ENCODE assay signal across 8 mouse cellular contexts in the genomic region with DNA sequence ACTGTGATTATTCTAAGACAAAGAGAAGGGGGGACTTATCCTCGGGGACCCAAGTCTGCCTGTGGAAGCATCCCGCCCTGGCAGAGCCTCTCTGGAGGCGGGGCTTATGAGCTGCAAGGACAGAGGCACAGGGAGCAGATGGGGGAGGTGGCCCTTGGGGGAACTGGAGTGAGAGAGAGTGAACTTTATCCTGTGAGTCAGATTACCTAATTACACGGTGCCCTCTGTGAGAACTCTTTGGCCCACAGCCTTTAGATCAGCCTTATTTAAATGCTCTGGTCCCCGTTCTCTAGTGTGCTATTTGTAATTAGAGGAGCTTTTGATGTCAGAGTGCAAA.
DNase-seq lines count a peak whose midpoint lies in the region; ATAC-seq and TF ChIP-seq lines count a peak whose summit lies in the region.
"Had no signal": no experiment of that assay in that cellular context is flagged by ENCODE, and none has a peak within 500 bp of the region (broad histone marks: within the 10 kb centered on the region; RNA-seq: fewer than 3 reads in every experiment).

No protein-coding gene starts in this region.

- H3K27ac ChIP-seq in hindbrain, embryonic 15.5 days (replicated peaks): no peak overlapping the region
- H3K27ac ChIP-seq in liver, adult 2 months (replicated peaks; ENCODE audit: insufficient read depth, low read depth, low read length): no peak overlapping the region
- H3K27ac ChIP-seq: heart, adult 2 months had no signal

- TF ChIP-seq POLR2A in liver, adult 2 months (IDR thresholded peaks at IDR 0.05; ENCODE audit: extremely low read depth, insufficient read depth, low read length): no peak

- H3K9ac ChIP-seq in hindbrain, embryonic 15.5 days: no peak overlapping the region
- H3K9ac ChIP-seq in liver, adult 2 months (ENCODE audit: low read depth, low read length): no peak overlapping the region

- no peaks in the 10 kb centered on the region for H3K79me2 ChIP-seq in liver, adult 2 months (ENCODE audit: control insufficient read depth, insufficient read depth, low read length)

- peaks cover 7% of the 10 kb centered on the region; the same call in 1 of the 2 replicates for H3K4me1 ChIP-seq in hindbrain, embryonic 15.5 days (replicated peaks)
- H3K4me1 ChIP-seq in liver, adult 2 months (ENCODE audit: control insufficient read depth, insufficient read depth, low read length): no peaks in the 10 kb centered on the region

- peak; percentile 29 for DNase-seq in urinary bladder, adult 2 months (ENCODE audit: low spot score)
- DNase-seq in urinary bladder, postnatal 10 days (ENCODE audit: low spot score): no peak
- peak; percentile 73 for DNase-seq in liver, adult 2 months (ENCODE audit: extremely low read depth, low read depth, low spot score)
- no peak for DNase-seq in thymus, postnatal 0 days (ENCODE audit: low spot score)
- DNase-seq in cerebellum, postnatal 14 days: no peak

- no peaks in the 10 kb centered on the region for H3K27me3 ChIP-seq in hindbrain, embryonic 15.5 days
- H3K27me3 ChIP-seq in liver, adult 2 months (ENCODE audit: control insufficient read depth, insufficient read depth, low read length): no peaks in the 10 kb centered on the region

- H3K9me3 ChIP-seq in hindbrain, embryonic 15.5 days: no peaks in the 10 kb centered on the region

- H3K36me3 ChIP-seq in hindbrain, embryonic 15.5 days: no peaks in the 10 kb centered on the region
- H3K36me3 ChIP-seq in liver, adult 2 months (ENCODE audit: control insufficient read depth, insufficient read depth, low read length): no peaks in the 10 kb centered on the region

- no peak for TF ChIP-seq CTCF in liver, adult 2 months (IDR thresholded peaks at IDR 0.05; ENCODE audit: low read depth, low read length)

- no peak overlapping the region for H3K4me2 ChIP-seq in hindbrain, embryonic 15.5 days

- WGBS in hindbrain, embryonic 15.5 days: 10% methylated on average over 5 of the region's 5 CpGs
- 12% methylated on average over 5 of the region's 5 CpGs for WGBS in liver, adult 2 months

- peak; percentile 27; the same call in 1 of the 2 replicates for ATAC-seq in hindbrain, embryonic 15.5 days (ENCODE audit: low FRiP score, low read depth)
- no peak for ATAC-seq in monocyte, adult 5-6 weeks (replicated peaks; ENCODE audit: insufficient number of reproducible peaks, low FRiP score, low TSS enrichment, poor library complexity, severe bottlenecking)

- H3K4me3 ChIP-seq in hindbrain, embryonic 15.5 days: no peak overlapping the region
- H3K4me3 ChIP-seq in liver, adult 2 months (ENCODE audit: insufficient read depth, low read depth, low read length): no peak overlapping the region
- H3K4me3 ChIP-seq: heart, adult 2 months had no signal

Comparison
In these comparisons a context has a peak if more than half of its experiments do, and no peak if none do; other contexts are left out.
1. DNase-seq: peak in urinary bladder, adult 2 months (single experiment) and liver, adult 2 months (single experiment); none in urinary bladder, postnatal 10 days (single experiment), thymus, postnatal 0 days (single experiment) and cerebellum, postnatal 14 days (0 of 2).